Mouse (Mus musculus): ENCODE measurements at regions not wholly inside any gene's neighbourhood (a gene's known extent, or its start where the extent isn't known, plus 50 kb on each side); places are given as distances from the start of the nearest gene placed in this dataset.

- DNase-seq = no peak
These were observed 193.5 kb upstream of the Rnd3 start for GRCm38 (mm10) chr2:51342421-51342820.

GRCm38 (mm10) chr2:51334437-51334836 lies 185.5 kb upstream of the Rnd3 start:
- intact Hi-C loops (cut with DNase I) = no loop called here
- DNase-seq = no peak

More at GRCm38 (mm10) chr2:51342421-51342820, 193.5 kb upstream of the Rnd3 start:
- intact Hi-C loops (cut with DNase I) = no loop called here

- no peak for DNase-seq
- intact Hi-C loops (cut with DNase I) = no loop called here
These were observed 178.2 kb upstream of the Rnd3 start for GRCm38 (mm10) chr2:51327081-51327480.

- intact Hi-C loops (cut with DNase I) = no loop called here
- no peak for DNase-seq
These were observed 172.8 kb upstream of the Rnd3 start for GRCm38 (mm10) chr2:51321676-51322075.

DNA sequence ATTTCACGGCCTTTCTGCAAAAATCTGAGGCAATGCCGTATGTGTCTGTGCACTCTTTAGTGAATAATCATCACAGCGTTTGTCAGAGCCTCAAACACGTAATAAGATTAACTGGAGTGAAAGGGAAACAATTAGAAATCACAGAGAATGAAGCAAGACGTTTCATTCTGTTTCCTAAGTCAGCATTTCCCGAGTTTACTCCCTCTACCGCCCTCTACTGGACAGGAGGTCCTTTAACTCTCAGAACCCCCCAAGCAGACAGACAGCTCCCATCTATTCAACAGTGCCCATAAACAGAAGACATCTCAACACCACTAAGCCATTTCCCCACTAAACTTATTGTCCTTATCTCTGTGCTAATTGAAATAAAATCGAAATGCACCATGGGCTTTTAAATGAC lies 167.5 kb upstream of the Rnd3 start:
- DNase-seq = no peak
- intact Hi-C loops (cut with DNase I) = no loop called here

- DNase-seq = no peak
- intact Hi-C loops (cut with DNase I) = no loop called here
These were observed 164.5 kb upstream of the Rnd3 start for GRCm38 (mm10) chr2:51313414-51313813.

DNA sequence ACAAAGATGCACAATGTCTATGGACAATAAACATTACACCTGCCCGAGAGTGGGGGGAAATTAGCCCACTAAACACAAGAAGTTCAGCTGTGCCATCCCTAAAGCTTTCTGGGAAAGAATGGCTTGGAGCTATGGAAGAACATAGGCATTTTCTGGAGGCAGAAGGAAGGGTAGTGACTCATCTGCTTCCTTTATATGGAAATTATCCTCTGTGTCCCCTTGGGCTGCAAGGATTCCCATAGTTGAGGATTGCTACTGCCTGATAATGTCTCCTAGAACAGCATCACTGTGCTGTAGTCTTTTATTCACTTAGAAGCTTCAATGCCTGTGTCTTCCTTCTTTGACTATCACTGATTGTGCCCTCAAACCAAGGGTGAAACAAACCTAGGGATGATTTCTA lies 157.3 kb upstream of the Rnd3 start:
- intact Hi-C loops (cut with DNase I) = no loop called here
- no peak for DNase-seq

DNA sequence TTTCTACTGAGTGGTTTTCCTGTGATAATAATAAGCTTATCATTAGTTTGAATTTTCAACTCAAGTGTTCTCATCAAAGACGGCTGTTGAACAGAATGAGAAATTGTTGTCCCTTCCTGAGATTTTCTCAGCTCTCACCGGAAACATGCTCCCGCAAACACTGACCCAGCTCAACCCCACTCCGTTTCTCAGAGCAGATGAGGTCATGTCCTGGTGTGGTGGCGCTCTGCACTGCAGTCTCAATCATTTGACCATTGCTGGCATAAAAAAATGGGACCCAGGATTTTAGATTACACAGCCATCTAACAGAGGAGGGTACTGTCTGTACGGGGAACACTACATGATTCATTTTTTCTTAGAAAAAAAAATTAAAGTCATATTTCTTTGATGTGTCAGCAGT lies 156.5 kb upstream of the Rnd3 start:
- no peak for DNase-seq
- intact Hi-C loops (cut with DNase I) = no loop called here

- intact Hi-C loops (cut with DNase I) = no loop called here
- no peak for DNase-seq
These were observed 155.8 kb upstream of the Rnd3 start for GRCm38 (mm10) chr2:51304694-51305093.

DNA sequence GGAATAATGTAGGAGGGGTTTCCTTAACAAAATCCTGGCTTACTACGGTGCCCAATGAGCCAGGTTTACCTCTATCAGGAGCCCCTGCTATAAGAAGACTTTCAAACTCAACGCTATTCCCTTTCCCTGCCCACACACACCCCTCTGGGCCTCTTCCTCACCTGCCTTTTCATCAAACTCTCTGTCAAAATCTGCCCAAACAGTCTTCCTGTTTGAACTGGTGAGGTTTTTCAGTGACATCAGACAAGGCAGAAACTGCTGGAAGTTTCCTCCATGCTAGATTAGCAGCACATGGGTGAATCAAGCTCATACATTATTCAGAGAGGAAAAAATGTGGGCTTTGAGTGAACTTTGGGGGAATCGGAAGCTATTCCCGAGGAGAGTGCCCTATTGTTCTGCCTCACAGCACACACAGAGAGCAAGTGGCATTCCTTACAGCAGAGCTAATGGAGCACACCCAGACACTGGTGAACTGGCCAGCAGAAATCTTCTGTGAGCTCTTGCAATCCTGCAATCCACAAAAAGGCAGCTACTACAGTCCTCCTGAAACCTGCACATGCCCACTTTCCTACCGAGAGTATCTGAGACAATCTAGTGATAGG lies 141.8 kb upstream of the Rnd3 start:
- intact Hi-C loops (cut with DNase I) = no loop called here
- DNase-seq = no peak

GRCm38 (mm10) chr2:51288678-51289077 lies 139.8 kb upstream of the Rnd3 start:
- DNase-seq = no peak
- intact Hi-C loops (cut with DNase I) = no loop called here

DNA sequence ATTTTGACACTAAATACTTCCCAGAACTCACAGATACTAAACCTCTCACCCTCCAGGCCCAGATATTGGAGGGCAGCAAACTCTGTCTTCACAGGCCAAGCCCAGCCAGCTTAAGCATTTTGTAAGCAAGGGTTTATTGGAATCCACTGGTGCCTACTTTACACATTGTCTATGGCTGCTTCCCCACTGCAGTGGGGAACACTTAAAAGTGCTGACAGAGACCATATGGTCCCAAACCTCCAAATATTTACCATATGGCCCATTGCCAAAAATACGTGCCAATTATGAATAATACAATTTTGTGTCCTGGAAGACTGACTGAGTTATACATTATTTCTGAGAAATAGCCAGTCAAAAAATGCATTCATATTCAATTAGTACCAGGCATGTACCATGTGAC lies 136.7 kb upstream of the Rnd3 start:
- intact Hi-C loops (cut with DNase I) = no loop called here
- no peak for DNase-seq

- DNase-seq = peak; percentile 34
- intact Hi-C loops (cut with DNase I) = no loop called here
These were observed 135.9 kb upstream of the Rnd3 start for GRCm38 (mm10) chr2:51284781-51285225.

DNA sequence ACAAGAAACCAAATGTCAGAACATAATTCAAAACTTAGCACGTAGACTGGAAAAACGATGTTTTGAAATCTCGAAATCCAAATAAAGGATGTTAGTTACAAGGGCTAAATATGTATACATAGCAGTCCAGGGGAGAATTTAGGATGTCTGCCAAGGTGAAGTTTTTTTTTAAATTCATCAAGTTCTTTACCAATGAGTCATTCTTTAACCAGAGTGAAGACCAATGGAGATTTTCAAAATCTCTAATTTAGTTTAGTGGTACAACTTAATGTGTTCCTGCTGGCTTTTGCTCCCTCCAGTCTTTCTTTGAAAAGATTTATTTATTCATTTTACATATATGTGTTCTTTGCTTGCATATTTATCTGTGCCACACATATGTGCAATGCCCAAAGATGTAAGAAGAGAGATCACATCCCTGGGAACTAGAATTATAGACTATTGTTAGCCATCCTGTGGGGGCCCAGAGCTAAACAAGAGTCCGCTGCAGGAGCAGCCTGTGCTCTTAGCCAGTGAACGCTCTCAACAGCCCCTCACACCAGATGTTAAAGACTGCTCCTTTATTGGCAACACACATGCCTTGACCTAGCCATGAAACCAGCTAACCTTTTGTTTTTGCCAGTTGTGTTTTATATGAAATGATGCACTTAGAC lies 130.6 kb upstream of the Rnd3 start:
- intact Hi-C loops (cut with DNase I) = no loop called here
- DNase-seq = no peak

GRCm38 (mm10) chr2:51278824-51279223 lies 129.9 kb upstream of the Rnd3 start:
- intact Hi-C loops (cut with DNase I) = no loop called here
- DNase-seq = no peak

DNA sequence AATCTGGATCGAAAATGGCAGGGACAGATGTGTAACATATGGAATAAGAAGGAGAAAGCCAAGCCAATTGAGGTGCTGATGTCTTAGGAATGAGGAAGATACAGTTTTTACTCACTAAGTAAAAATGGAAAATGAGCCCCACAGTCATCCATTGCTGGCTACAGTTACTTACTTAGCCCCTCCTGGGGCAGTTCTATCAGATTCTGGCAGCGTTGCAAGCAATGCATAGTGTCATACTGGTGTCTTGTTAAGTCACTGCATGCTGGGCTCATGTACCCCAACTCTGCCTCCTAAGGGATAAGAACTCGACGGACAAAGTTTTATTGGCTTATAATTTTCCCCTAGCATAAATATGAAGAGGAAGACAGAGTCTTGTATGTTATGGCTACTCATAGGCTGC lies 129.4 kb upstream of the Rnd3 start:
- intact Hi-C loops (cut with DNase I) = no loop called here
- no peak for DNase-seq

- intact Hi-C loops (cut with DNase I) = no loop called here
- no peak for DNase-seq
These were observed 127.7 kb upstream of the Rnd3 start for GRCm38 (mm10) chr2:51276591-51276990.

DNA sequence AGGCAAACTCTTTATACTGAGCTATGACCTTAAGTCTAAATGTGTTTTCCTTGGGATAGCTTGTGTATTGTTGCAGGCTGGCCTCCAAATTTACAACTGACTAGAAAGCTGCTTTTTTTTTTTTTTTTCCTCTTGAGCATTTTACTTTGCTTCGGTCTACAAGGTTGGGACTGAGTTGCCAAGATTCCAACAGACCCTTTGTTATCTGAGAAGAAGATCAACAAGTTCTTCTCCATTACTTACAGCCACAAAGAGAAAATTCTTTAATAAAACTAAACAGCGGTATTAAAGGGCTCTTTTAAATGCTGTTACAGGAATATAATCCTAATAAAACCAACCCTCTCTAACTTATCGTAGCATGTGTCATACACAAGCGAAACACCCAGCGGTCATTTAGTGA lies 124.4 kb upstream of the Rnd3 start:
- DNase-seq = no peak
- intact Hi-C loops (cut with DNase I) = no loop called here

DNA sequence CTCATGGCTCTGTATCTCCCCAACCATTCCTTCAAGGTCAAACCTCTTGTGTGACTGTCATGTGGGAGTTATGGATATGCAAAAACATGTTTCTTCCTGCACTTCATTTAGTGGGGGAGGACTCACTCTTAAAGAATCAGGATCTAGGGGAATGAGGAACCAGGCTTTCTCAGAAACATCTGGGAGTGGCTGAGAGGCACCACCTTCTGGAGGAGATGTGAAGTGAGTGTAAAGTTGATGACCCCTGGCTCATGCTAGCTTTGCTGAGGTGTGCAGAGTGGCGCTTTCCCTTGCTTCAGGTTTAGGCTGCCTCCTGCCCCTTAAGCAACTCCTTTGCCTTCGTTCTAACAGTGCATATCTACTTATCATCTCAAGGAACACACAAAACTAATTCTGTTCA lies 119.6 kb upstream of the Rnd3 start:
- DNase-seq = no peak
- intact Hi-C loops (cut with DNase I) = no loop called here

DNA sequence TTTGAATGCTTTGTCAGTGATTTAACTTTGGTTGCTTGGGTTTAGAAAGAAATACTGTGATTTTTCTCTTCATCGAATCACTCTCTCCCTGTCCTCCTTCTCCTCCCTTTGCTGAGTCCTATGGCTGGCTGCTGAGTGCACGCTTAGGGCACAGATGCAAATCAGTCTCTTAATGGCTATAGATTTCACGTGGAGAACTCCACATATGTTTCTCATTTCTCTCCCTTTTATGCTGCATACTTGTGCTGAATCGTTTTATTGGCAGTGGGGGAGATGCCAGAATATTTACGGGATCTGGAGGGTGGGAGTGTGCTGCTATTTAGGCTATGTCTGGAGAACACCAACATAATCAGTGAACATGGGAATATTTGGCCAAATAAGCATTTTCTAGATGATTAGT lies 118.8 kb upstream of the Rnd3 start:
- intact Hi-C loops (cut with DNase I) = no loop called here
- no peak for DNase-seq

- DNase-seq = no peak
These were observed 113.6 kb upstream of the Rnd3 start for GRCm38 (mm10) chr2:51262506-51262905.

DNA sequence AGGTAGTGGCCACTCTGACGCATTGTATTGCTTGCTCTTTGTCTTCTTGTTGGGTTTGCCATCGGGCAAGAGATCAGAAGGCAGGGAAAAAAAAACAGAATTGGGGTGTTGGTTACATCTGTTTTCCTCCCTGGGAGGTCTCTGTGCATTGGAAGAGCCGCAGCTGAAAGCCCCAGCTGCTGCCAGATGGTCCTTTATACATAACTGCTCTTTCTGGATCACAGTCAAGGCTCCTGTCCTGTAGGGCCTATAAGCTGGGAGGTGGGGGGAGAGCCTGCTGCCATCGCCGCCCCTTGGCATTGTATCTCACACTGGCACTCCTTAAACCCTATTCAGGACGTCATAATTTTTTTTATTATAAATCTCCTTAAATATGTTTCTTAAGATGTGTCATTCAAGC lies 101.9 kb upstream of the Rnd3 start:
- DNase-seq = peak; percentile 61
- intact Hi-C loops (cut with DNase I) = no loop called here

More at GRCm38 (mm10) chr2:51262506-51262905, 113.6 kb upstream of the Rnd3 start:
- intact Hi-C loops (cut with DNase I) = no loop called here

DNA sequence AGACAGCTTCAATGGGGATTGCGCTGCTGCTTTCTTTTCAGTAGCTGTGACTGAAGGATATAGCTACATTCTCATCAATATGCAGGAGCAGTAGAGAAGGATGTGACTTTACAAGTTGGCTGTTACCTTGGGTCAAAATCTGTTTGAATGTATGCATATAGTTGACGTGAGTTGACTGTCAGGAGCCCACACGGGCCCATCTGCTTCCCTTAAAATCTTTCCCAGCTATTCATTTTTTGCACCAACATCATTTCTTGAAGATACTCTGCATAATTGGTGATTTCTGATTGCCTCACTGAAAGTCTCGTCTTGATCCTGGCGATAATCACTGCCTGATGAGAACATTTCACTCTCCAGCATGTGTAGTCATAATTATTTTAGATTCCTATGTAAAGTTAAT lies 92.7 kb upstream of the Rnd3 start:
- DNase-seq = no peak
- intact Hi-C loops (cut with DNase I) = no loop called here

Measured in left cerebral cortex, postnatal 4 days (tissue).